Mouse (Mus musculus) midbrain, embryonic 13.5 days (tissue): ENCODE data around the gene Olfr1344. TPM values are rescaled to one million over a fixed set of nuclear protein-coding genes. Genes with fewer than 3 reads are reported as not detected.
A peak's percentile ranks its signal among the peaks of the same experiment; 100 is the strongest.

Experiments used
- ATAC-seq: fragments of 200-750 bp; cut with Nextera tagmentation; 2 replicates; pipeline ENCODE4 v1.8.0; 2017; ENCODE audit warnings: mild to moderate bottlenecking, moderate TSS enrichment, moderate library complexity
- H3K27ac ChIP-seq: fragments of 300-500 bp; sonication (generic); 2 replicates; pipeline ENCODE4 v1.5.1; 2015; ENCODE audit warnings: inconsistent platforms, mild to moderate bottlenecking, moderate library complexity
- H3K27me3 ChIP-seq: fragments of 300-500 bp; sonication (generic); 2 replicates; pipeline ENCODE4 v1.6.1; 2015; ENCODE audit warnings: mild to moderate bottlenecking, inconsistent platforms
- H3K36me3 ChIP-seq: fragments of 300-500 bp; sonication (generic); 2 replicates; pipeline ENCODE4 v1.6.1; 2015; ENCODE audit warnings: mild to moderate bottlenecking, inconsistent platforms
- H3K4me1 ChIP-seq: fragments of 300-500 bp; sonication (generic); replicated peaks from 2 replicates; pipeline ENCODE4 v1.6.1; 2015; ENCODE audit warnings: inconsistent platforms
- H3K4me2 ChIP-seq: fragments of 300-500 bp; sonication (generic); replicated peaks from 2 replicates; pipeline ENCODE4 v1.6.1; 2015; ENCODE audit warnings: moderate library complexity, mild to moderate bottlenecking, inconsistent platforms
- H3K4me3 ChIP-seq: fragments of 300-500 bp; sonication (generic); replicated peaks from 2 replicates; pipeline ENCODE4 v1.5.1; 2015; ENCODE audit warnings: mild to moderate bottlenecking, inconsistent platforms
- H3K9ac ChIP-seq: fragments of 300-500 bp; sonication (generic); replicated peaks from 2 replicates; pipeline ENCODE4 v1.6.1; 2015; ENCODE audit warnings: mild to moderate bottlenecking, inconsistent platforms
- H3K9me3 ChIP-seq: fragments of 300-500 bp; sonication (generic); 2 replicates; pipeline ENCODE4 v1.6.1; 2016; ENCODE audit warnings: mild to moderate bottlenecking, inconsistent platforms
- WGBS: fragments of 180-500 bp; shearing (Covaris S2); methylation state at CpG from one replicate; pipeline ENCODE4 v1.1.7; 2015; 5-methylcytosine and 5-hydroxymethylcytosine counted together
- polyA plus RNA-seq: library from polyadenylated mRNA; unstranded; fragments of >200 nt; fragmentation: Nextera tagmentation; extraction: Ambion mirVana; gene quantifications from 2 replicates; pipeline ENCODE4 v1.2.1, GENCODE M21; 2015

The Olfr1344 gene
- not detected in 2 replicates for polyA plus RNA-seq

- 88% methylated on average over 3 of the region's 3 CpGs for WGBS
- Histone ChIP-seq H3K9ac (no peak within 1 kb of the TSS), H3K4me3 (no peak within 1 kb of the TSS), H3K27ac (no peak within 1 kb of the TSS), H3K4me1 (peaks cover 14% of the 10 kb centered on the region), H3K36me3 (no peaks in the 10 kb centered on the region), H3K9me3 (no peaks in the 10 kb centered on the region), H3K4me2 (no peak within 1 kb of the TSS), H3K27me3 (no peaks in the 10 kb centered on the region)
- no peak for ATAC-seq
Observed at GRCm38 (mm10) chr7:6438388-6438787, at the start of gene Olfr1344. Gene Olfr1344, plus strand, starts transcription at chr7:6438688.

GRCm38 (mm10) chr7:6388971-6389370 is 49.5 kb upstream of the Olfr1344 start:
- Histone ChIP-seq H3K27me3 (no peaks in the 10 kb centered on the region), H3K4me3 (no peak overlapping the region), H3K27ac (no peak overlapping the region), H3K36me3 (peaks cover 71% of the 10 kb centered on the region), H3K4me2 (no peak overlapping the region), H3K4me1 (peaks cover 10% of the 10 kb centered on the region), H3K9ac (no peak overlapping the region), H3K9me3 (no peaks in the 10 kb centered on the region)
- no peak for ATAC-seq
- WGBS = 86% methylated on average over 5 of the region's 5 CpGs

- no peak overlapping the region for H3K4me3 ChIP-seq
- no peak for ATAC-seq
- H3K27ac ChIP-seq = no peak overlapping the region
- no peak overlapping the region for H3K4me2 ChIP-seq
- WGBS = 72% methylated on average over 5 of the region's 5 CpGs
- H3K9ac ChIP-seq = no peak overlapping the region
- H3K4me1 ChIP-seq = peaks cover 5% of the 10 kb centered on the region
- no peaks in the 10 kb centered on the region for H3K9me3 ChIP-seq
- H3K36me3 ChIP-seq = peaks cover 75% of the 10 kb centered on the region
- H3K27me3 ChIP-seq = no peaks in the 10 kb centered on the region
Observed at GRCm38 (mm10) chr7:6389449-6389848, 49.0 kb upstream of the Olfr1344 start.

- peak; percentile 92 for ATAC-seq
Observed at GRCm38 (mm10) chr7:6397996-6398975, 40.2 kb upstream of the Olfr1344 start, which contains the start of gene Smim17. Gene Smim17, plus strand, starts transcription at chr7:6398715.

GRCm38 (mm10) chr7:6410043-6410442 is 28.4 kb upstream of the Olfr1344 start, which contains the start of gene Gm20715:
Gene Gm20715, plus strand, starts transcription at chr7:6410277.
- Histone ChIP-seq H3K27ac (no peak within 1 kb of the TSS), H3K9me3 (no peaks in the 10 kb centered on the region), H3K4me3 (no peak within 1 kb of the TSS), H3K9ac (no peak within 1 kb of the TSS), H3K27me3 (no peaks in the 10 kb centered on the region), H3K4me2 (no peak within 1 kb of the TSS), H3K4me1 (0 out of 2 replicates have a peak, but pooled peaks cover 5% of the 10 kb centered on the region), H3K36me3 (no peaks in the 10 kb centered on the region)
- WGBS = 2% methylated on average over 17 of the region's 17 CpGs
- ATAC-seq = peak; percentile 65

More at GRCm38 (mm10) chr7:6397996-6398975, 40.2 kb upstream of the Olfr1344 start, which contains the start of gene Smim17:
- Histone ChIP-seq H3K9me3 (no peaks in the 10 kb centered on the region), H3K4me3 (peak within 1 kb of the TSS; percentile 50), H3K36me3 (peaks cover 34% of the 10 kb centered on the region), H3K4me2 (peak within 1 kb of the TSS; percentile 69), H3K9ac (peak within 1 kb of the TSS; percentile 67), H3K27me3 (no peaks in the 10 kb centered on the region), H3K27ac (peak within 1 kb of the TSS; percentile 12; the same call in 1 of the 2 replicates), H3K4me1 (peaks cover 12% of the 10 kb centered on the region)
- 26% methylated on average over 25 of the region's 25 CpGs for WGBS

GRCm38 (mm10) chr7:6414626-6415441 is 23.7 kb upstream of the Olfr1344 start:
- no peak overlapping the region for H3K27ac ChIP-seq
- peak overlapping the region; percentile 54 for H3K9ac ChIP-seq
- no peaks in the 10 kb centered on the region for H3K27me3 ChIP-seq
- no peaks in the 10 kb centered on the region for H3K36me3 ChIP-seq
- 9% methylated on average over 17 of the region's 22 CpGs for WGBS
- peak; percentile 89 for ATAC-seq
- peaks cover 10% of the 10 kb centered on the region; the same call in 1 of the 2 replicates for H3K4me1 ChIP-seq
- H3K4me3 ChIP-seq = peak overlapping the region; percentile 40
- peak overlapping the region; percentile 54 for H3K4me2 ChIP-seq
- no peaks in the 10 kb centered on the region for H3K9me3 ChIP-seq

GRCm38 (mm10) chr7:6415442-6415787 is 23.1 kb upstream of the Olfr1344 start:
- Histone ChIP-seq H3K9ac (peak overlapping the region; percentile 54), H3K4me3 (peak overlapping the region; percentile 40), H3K4me1 (peaks cover 10% of the 10 kb centered on the region; the same call in 1 of the 2 replicates), H3K4me2 (peak overlapping the region; percentile 54), H3K9me3 (no peaks in the 10 kb centered on the region), H3K36me3 (no peaks in the 10 kb centered on the region), H3K27ac (no peak overlapping the region), H3K27me3 (no peaks in the 10 kb centered on the region)
- peak; percentile 48 for ATAC-seq
- 14% methylated on average over 8 of the region's 8 CpGs for WGBS

GRCm38 (mm10) chr7:6419894-6420293 is 18.6 kb upstream of the Olfr1344 start:
- Histone ChIP-seq H3K9ac (no peak overlapping the region), H3K27ac (no peak overlapping the region), H3K4me1 (peaks cover 6% of the 10 kb centered on the region; the same call in 1 of the 2 replicates), H3K4me3 (no peak overlapping the region), H3K36me3 (no peaks in the 10 kb centered on the region), H3K27me3 (no peaks in the 10 kb centered on the region), H3K4me2 (no peak overlapping the region), H3K9me3 (no peaks in the 10 kb centered on the region)
- 73% methylated on average over 6 of the region's 6 CpGs for WGBS
- no peak for ATAC-seq

- Histone ChIP-seq H3K9ac (no peak overlapping the region), H3K4me2 (no peak overlapping the region), H3K9me3 (peaks cover 5% of the 10 kb centered on the region; the same call in 1 of the 2 replicates), H3K4me3 (no peak overlapping the region), H3K27ac (no peak overlapping the region), H3K36me3 (no peaks in the 10 kb centered on the region), H3K4me1 (0 out of 2 replicates have a peak, but pooled peaks cover 1% of the 10 kb centered on the region), H3K27me3 (no peaks in the 10 kb centered on the region)
- 89% methylated on average over 3 of the region's 3 CpGs for WGBS
- ATAC-seq = no peak
Observed at GRCm38 (mm10) chr7:6429381-6429780, 9.1 kb upstream of the Olfr1344 start.

- H3K9me3 ChIP-seq = peaks cover 5% of the 10 kb centered on the region; the same call in 1 of the 2 replicates
- WGBS = 42% methylated on average over 2 of the region's 2 CpGs
- H3K36me3 ChIP-seq = no peaks in the 10 kb centered on the region
- H3K27ac ChIP-seq = no peak overlapping the region
- H3K27me3 ChIP-seq = no peaks in the 10 kb centered on the region
- H3K4me1 ChIP-seq = peaks cover 8% of the 10 kb centered on the region
- ATAC-seq = no peak
- no peak overlapping the region for H3K4me2 ChIP-seq
- no peak overlapping the region for H3K9ac ChIP-seq
- H3K4me3 ChIP-seq = no peak overlapping the region
Observed at GRCm38 (mm10) chr7:6430342-6430741, 8.1 kb upstream of the Olfr1344 start.

- H3K4me3 ChIP-seq = no peak overlapping the region
- WGBS = 51% methylated on average over 2 of the region's 2 CpGs
- no peak overlapping the region for H3K9ac ChIP-seq
- no peak for ATAC-seq
- H3K4me2 ChIP-seq = no peak overlapping the region
- no peaks in the 10 kb centered on the region for H3K9me3 ChIP-seq
- H3K36me3 ChIP-seq = no peaks in the 10 kb centered on the region
- no peaks in the 10 kb centered on the region for H3K4me1 ChIP-seq
- no peak overlapping the region for H3K27ac ChIP-seq
- no peaks in the 10 kb centered on the region for H3K27me3 ChIP-seq
Observed at GRCm38 (mm10) chr7:6441173-6441572, 2.7 kb downstream of the Olfr1344 start.
